Mouse (Mus musculus) heart, embryonic 14.5 days (tissue): ENCODE measurements at regions not wholly inside any gene's neighbourhood (a gene's known extent, or its start where the extent isn't known, plus 50 kb on each side); places are given as distances from the start of the nearest gene placed in this dataset.
"Not testable (repeated sequence)": the region's sequence is repeated elsewhere in the genome, so short reads cannot be mapped to it uniquely, and the experiment has no call there.

ENCODE experiments used
- ATAC-seq: fragments of 200-750 bp; cut with Nextera tagmentation; 2 replicates; pipeline ENCODE4 v1.8.0; 2017; ENCODE audit warnings: low read depth, moderate TSS enrichment; ENCODE audit not compliant: insufficient number of reproducible peaks, insufficient read depth, low FRiP score
- H3K27ac ChIP-seq, 2 experiments: fragments of 200-500 bp in 1 of 2; fragments of 300-500 bp in 1 of 2; sonication (generic) in 1 of 2; replicated peaks in 1 of 2; 2 replicates each; pipeline ENCODE4 v1.5.1; 2012 to 2014; ENCODE audit warnings: low read depth in 2 of 2, low read length in 2 of 2, control low read depth in 1 of 2, mild to moderate bottlenecking in 1 of 2, mixed read lengths in 1 of 2; ENCODE audit not compliant: control insufficient read depth in 1 of 2, insufficient read depth in 1 of 2
- H3K27me3 ChIP-seq: fragments of 300-500 bp; sonication (generic); 2 replicates; pipeline ENCODE4 v1.6.1; 2014; ENCODE audit warnings: mild to moderate bottlenecking, low read length, control low read depth; ENCODE audit not compliant: control insufficient read depth, insufficient read depth
- H3K36me3 ChIP-seq: fragments of 300-500 bp; sonication (generic); 2 replicates; pipeline ENCODE4 v1.6.1; 2014; ENCODE audit warnings: mild to moderate bottlenecking, control low read depth, low read length, mixed read lengths; ENCODE audit not compliant: control insufficient read depth, insufficient read depth
- H3K4me1 ChIP-seq, 2 experiments: fragments of 200-500 bp in 1 of 2; fragments of 300-500 bp in 1 of 2; sonication (generic) in 1 of 2; 2 replicates each; pipeline ENCODE4 v1.6.1; 2012 to 2014; ENCODE audit warnings: low read length in 2 of 2, control low read depth in 1 of 2, mixed read lengths in 1 of 2; ENCODE audit not compliant: control insufficient read depth in 2 of 2, insufficient read depth in 2 of 2
- H3K4me2 ChIP-seq: fragments of 300-500 bp; sonication (generic); 2 replicates; pipeline ENCODE4 v1.6.1; 2014; ENCODE audit warnings: mild to moderate bottlenecking, low read length
- H3K4me3 ChIP-seq, 2 experiments: fragments of 200-500 bp in 1 of 2; fragments of 300-500 bp in 1 of 2; sonication (generic) in 1 of 2; 2 replicates each; pipeline ENCODE4 v1.5.1; 2012 to 2014; ENCODE audit warnings: low read length in 2 of 2, mild to moderate bottlenecking in 2 of 2, control low read depth in 1 of 2, low read depth in 1 of 2, moderate library complexity in 1 of 2; ENCODE audit not compliant: control insufficient read depth in 1 of 2, insufficient read depth in 1 of 2
- H3K9ac ChIP-seq: fragments of 300-500 bp; sonication (generic); 2 replicates; pipeline ENCODE4 v1.6.1; 2014; ENCODE audit warnings: mild to moderate bottlenecking, low read length
- H3K9me3 ChIP-seq: fragments of 300-500 bp; sonication (generic); 2 replicates; pipeline ENCODE4 v1.6.1; 2016; ENCODE audit warnings: low read length, control low read depth; ENCODE audit not compliant: control insufficient read depth
- WGBS: fragments of 180-500 bp; shearing (Covaris S2); extraction: QIAGEN DNeasy Blood & Tissue Kit; methylation state at CpG from one replicate; pipeline ENCODE4 v1.1.7; 2014; 5-methylcytosine and 5-hydroxymethylcytosine counted together

DNA sequence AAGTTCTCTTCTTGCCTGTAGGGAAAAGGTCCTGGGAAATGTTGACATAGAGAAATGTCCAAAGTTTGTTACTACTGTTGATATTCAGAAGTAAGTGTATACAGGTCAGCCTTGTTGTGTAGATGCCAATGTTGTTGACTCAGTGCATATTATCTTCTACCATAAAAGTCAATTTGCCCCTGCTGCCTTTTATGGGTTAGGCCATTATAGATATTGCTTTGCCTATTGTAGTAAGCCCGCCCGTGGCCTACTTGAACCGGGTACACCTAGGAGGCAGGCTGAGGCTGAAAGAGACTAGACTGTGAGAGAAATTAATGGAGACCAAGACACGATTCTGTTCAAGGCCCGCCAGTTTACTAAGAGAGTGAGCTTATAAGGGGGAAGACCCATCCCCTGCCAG, 92.3 kb downstream of the Prl2c2 start:
- ATAC-seq = no peak
- Histone ChIP-seq H3K4me2 (no peak overlapping the region), H3K9ac (no peak overlapping the region), H3K27ac (no peak overlapping the region), H3K9me3 (peaks cover 29% of the 10 kb centered on the region), H3K27me3 (no peaks in the 10 kb centered on the region), H3K36me3 (no peaks in the 10 kb centered on the region), H3K4me3 (no peak overlapping the region), H3K4me1 (no peaks in the 10 kb centered on the region)
- 73% methylated on average over 5 of the region's 5 CpGs for WGBS

DNA sequence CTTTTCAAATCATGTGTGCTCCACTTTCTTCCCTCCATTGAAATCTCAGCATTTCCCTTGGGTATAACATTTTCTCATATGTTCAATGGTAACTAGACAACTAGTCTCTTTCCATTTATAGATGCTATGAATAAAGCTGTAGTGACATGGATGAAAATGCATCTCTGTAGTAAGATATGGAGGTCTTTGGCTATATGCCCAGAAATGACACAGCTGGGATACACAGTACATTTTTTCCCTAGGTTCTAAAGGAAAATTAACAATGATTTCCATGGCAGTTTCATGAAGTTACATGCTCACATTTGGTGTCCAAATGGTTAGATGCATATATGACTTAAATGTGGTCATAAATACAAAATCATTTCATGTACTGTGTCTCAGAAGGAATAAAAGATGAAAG, 99.0 kb downstream of the Prl2c2 start:
- no peak overlapping the region for H3K4me3 ChIP-seq
- no peaks in the 10 kb centered on the region for H3K27me3 ChIP-seq
- no peak for ATAC-seq
- H3K9ac ChIP-seq = no peak overlapping the region
- no peak overlapping the region for H3K4me2 ChIP-seq
- no peak overlapping the region for H3K27ac ChIP-seq
- no peaks in the 10 kb centered on the region for H3K36me3 ChIP-seq
- H3K4me1 ChIP-seq = no peaks in the 10 kb centered on the region
- peaks cover 33% of the 10 kb centered on the region for H3K9me3 ChIP-seq

DNA sequence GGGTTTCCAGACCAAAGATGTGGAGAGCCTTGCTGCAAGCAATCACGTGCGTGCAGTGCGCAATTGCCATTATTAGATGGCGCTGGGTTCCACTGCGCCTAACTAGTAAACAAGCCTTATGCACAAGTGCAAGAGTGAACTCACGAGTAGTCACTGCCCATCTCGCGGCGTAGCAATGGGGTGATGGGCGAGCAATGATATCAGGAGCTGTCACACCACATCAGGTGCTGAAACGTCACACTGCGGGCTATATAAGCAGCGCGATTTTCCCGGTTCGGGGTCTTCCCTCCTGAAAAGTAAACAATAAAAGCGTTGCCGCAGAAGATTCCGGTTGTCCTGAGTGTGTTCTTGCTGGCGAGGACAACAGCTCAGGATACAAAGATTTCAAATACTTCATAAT, 89.8 kb upstream of the Prl2c3 start:
- H3K4me2 ChIP-seq, H3K36me3 ChIP-seq, H3K9ac ChIP-seq, ATAC-seq, H3K4me1 ChIP-seq, H3K4me3 ChIP-seq, H3K27ac ChIP-seq, H3K27me3 ChIP-seq: not testable (repeated sequence)
- H3K9me3 ChIP-seq = peaks cover 24% of the 10 kb centered on the region
- 80% methylated on average over 20 of the region's 20 CpGs for WGBS

DNA sequence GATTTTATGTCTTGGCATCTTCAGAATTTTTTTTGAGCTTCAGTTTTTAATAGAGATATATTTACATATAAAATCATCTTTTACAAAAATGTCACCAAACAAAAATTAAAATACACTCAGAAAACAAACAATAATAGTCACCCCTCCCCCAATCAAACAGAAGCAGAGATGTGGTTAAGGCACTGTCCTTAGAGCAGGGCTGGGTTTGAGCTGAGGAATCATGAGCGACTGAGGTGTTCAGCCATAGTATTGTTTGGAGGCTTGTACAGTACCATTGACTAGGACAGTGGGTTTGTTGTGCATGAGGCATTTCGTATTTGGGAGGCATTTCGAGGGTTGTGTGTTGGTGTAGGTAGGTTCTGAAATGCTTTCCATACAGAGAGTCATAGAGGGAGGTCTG, 79.6 kb upstream of the Prl2c3 start:
- not testable (repeated sequence) for H3K4me1 ChIP-seq, H3K27me3 ChIP-seq, H3K4me3 ChIP-seq, ATAC-seq, H3K36me3 ChIP-seq, H3K4me2 ChIP-seq, H3K27ac ChIP-seq, H3K9ac ChIP-seq
- H3K9me3 ChIP-seq = peaks cover 16% of the 10 kb centered on the region
- 70% methylated on average over 3 of the region's 3 CpGs for WGBS

DNA sequence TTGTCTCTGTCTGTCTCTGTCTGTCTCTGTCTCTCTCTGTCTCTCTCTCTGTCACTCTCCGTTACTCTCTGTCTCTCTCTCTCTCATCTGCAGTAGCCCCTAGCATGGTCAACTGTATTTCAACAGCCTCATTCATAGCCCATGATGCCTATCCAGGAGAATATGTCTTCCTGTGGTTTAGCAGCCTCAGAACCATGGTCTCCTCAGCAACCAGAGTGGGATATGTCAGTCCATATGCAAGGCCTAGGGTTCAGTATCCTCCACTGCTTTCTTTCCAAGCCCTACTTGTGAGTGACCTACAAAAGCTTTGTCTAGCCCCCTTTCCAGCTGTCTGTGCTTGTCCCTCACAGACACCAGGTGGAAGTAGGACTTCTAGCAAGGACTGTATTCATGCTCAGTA, 65.1 kb upstream of the Prl2c3 start:
- not testable (repeated sequence) for H3K4me2 ChIP-seq, H3K27me3 ChIP-seq, H3K4me3 ChIP-seq, H3K4me1 ChIP-seq, H3K9me3 ChIP-seq, H3K27ac ChIP-seq, ATAC-seq, H3K9ac ChIP-seq, H3K36me3 ChIP-seq
- WGBS = 68% methylated on average over 1 of the region's 1 CpGs

DNA sequence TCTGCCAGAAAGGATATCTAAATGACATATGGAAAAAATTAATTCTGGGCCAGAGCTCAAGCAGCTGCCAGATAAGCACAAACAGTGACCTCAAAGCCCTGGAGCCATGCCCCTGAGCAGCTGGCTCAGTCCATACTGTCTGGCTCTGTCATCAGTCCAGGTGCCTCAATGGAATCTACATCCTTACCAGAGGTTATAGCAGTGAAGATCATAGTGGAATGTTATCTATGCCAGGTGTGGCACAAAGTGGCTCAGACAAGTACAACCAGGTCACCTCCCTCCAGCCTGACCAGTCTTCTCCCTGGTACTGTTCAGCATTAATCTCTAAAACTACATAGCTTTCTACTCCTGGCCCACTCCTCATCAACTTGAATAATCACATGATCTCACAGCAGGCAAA, 64.4 kb upstream of the Prl2c3 start:
- ATAC-seq = peak; percentile 54; the same call in 1 of the 2 replicates

DNA sequence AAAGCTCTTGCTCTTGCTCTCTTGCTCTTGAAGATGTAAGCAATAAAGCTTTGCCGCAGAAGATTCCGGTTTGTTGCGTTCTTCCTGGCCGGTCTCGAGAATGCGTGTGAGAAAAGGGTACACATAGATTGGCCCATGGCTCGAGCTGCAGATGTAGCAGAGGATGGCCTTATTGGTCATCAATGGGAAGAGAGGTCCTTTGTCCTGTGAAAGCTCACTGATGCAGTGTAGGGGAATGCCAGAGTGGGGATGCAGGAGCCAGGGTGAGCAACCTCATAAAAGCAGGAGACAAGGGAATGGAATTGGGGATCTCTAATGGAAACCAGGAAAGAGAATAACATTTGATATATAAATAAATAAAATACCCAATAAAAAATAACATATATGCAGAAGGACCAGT, 63.7 kb upstream of the Prl2c3 start:
- H3K27ac ChIP-seq, H3K27me3 ChIP-seq, H3K4me3 ChIP-seq, H3K9ac ChIP-seq, H3K36me3 ChIP-seq, H3K4me1 ChIP-seq, ATAC-seq, H3K4me2 ChIP-seq: not testable (repeated sequence)
- H3K9me3 ChIP-seq = peaks cover 16% of the 10 kb centered on the region
- WGBS = 83% methylated on average over 7 of the region's 7 CpGs

More for the DNA sequence above, 64.4 kb upstream of the Prl2c3 start:
- Histone ChIP-seq H3K36me3 (no peaks in the 10 kb centered on the region), H3K27me3 (no peaks in the 10 kb centered on the region), H3K4me3 (no peak overlapping the region), H3K4me1 (no peaks in the 10 kb centered on the region), H3K27ac (no peak overlapping the region), H3K9ac (no peak overlapping the region), H3K9me3 (peaks cover 9% of the 10 kb centered on the region), H3K4me2 (no peak overlapping the region)

DNA sequence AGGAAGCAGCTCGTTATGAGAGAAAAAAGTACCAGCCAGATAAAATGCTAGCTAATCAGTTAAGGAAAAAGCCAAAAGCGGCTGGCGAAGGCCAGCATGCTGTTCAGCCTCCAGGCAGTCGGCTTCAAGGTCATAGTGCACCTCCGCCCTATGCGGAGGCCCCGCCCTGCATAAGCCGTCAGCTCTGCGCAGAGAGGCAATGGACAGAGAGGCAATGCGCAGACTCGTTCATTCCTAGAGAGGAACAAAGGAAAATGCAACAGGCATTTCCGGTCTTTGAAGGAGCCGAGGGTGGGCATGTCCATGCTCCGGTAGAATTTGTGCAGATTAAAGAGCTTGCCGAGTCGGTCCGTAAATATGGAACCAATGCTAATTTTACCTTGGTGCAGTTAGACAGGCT, 61.1 kb upstream of the Prl2c3 start:
- not testable (repeated sequence) for ATAC-seq

More for the DNA sequence above, 61.1 kb upstream of the Prl2c3 start:
- 92% methylated on average over 16 of the region's 17 CpGs for WGBS
- H3K27ac ChIP-seq, H3K4me3 ChIP-seq, H3K4me1 ChIP-seq, H3K36me3 ChIP-seq, H3K9ac ChIP-seq, H3K27me3 ChIP-seq, H3K4me2 ChIP-seq: not testable (repeated sequence)
- H3K9me3 ChIP-seq = peaks cover 25% of the 10 kb centered on the region
